ENCODE assay signal across 24 mouse cellular contexts in genomic region chr8:112747296-112747695, GRCm38 (mm10).
DNase-seq lines count a peak whose midpoint lies in the region; ATAC-seq and TF ChIP-seq lines count a peak whose summit lies in the region.
"Had no signal": no experiment of that assay in that cellular context is flagged by ENCODE, and none has a peak within 500 bp of the region (broad histone marks: within the 10 kb centered on the region; RNA-seq: fewer than 3 reads in every experiment).

No protein-coding gene starts in this region.

- peak; percentile 82 for ATAC-seq in frontal cortex, adult (ENCODE audit: low TSS enrichment)
- no peak for ATAC-seq in hindbrain, embryonic 16.5 days
- no peak for ATAC-seq in hindbrain, embryonic 11.5 days (ENCODE audit: low FRiP score)
- no peak for ATAC-seq in midbrain, postnatal 0 days (ENCODE audit: low FRiP score)
- ATAC-seq in midbrain, embryonic 14.5 days (ENCODE audit: low FRiP score, low TSS enrichment) = no peak
- ATAC-seq: activated CD4-positive, CD25-positive, alpha-beta regulatory T cell, adult 4 months; forebrain, embryonic 13.5 days; forebrain, embryonic 16.5 days; intestine, embryonic 15.5 days had no signal

- 86% methylated on average over 5 of the region's 5 CpGs for WGBS in hindbrain, embryonic 16.5 days
- 93% methylated on average over 5 of the region's 5 CpGs for WGBS in hindbrain, embryonic 11.5 days
- 75% methylated on average over 5 of the region's 5 CpGs for WGBS in midbrain, postnatal 0 days
- WGBS in midbrain, embryonic 14.5 days = 82% methylated on average over 5 of the region's 5 CpGs

- no peak for DNase-seq in frontal cortex, postnatal 25 days (ENCODE audit: low spot score in 2 of 2)
- no peak for DNase-seq in hindbrain, embryonic 11.5 days (ENCODE audit: low spot score)
- DNase-seq in midbrain, postnatal 0 days (ENCODE audit: low spot score) = no peak
- no peak for DNase-seq in midbrain, embryonic 14.5 days
- DNase-seq in right cerebral cortex, adult 2 months (ENCODE audit: low spot score in 2 of 2) = peak; percentile 16 to 29
- no peak for DNase-seq in right cerebral cortex, postnatal 10 days (ENCODE audit: low spot score in 2 of 2)
- DNase-seq: adrenal gland, adult 8-10 months; adrenal gland, postnatal 25 days; cerebellum, adult 18-20 months; cerebellum, adult 9-10 months; cerebellum, postnatal 14 days; gastrocnemius, postnatal 36 days; heart, adult 2 months; heart, postnatal 14 days; heart, postnatal 4 days had no signal

- H3K36me3 ChIP-seq in hindbrain, embryonic 16.5 days (ENCODE audit: control insufficient read depth, insufficient read depth, low read length) = no peaks in the 10 kb centered on the region
- no peaks in the 10 kb centered on the region for H3K36me3 ChIP-seq in hindbrain, embryonic 11.5 days (ENCODE audit: control insufficient read depth, insufficient read depth, low read length)
- no peaks in the 10 kb centered on the region for H3K36me3 ChIP-seq in midbrain, postnatal 0 days (ENCODE audit: insufficient read depth, low read length)
- no peaks in the 10 kb centered on the region for H3K36me3 ChIP-seq in midbrain, embryonic 14.5 days (ENCODE audit: control insufficient read depth, insufficient read depth, low read length)
- H3K36me3 ChIP-seq: forebrain, embryonic 10.5 days; heart, embryonic 10.5 days; heart, embryonic 13.5 days; intestine, embryonic 15.5 days had no signal

- H3K27me3 ChIP-seq in hindbrain, embryonic 16.5 days (replicated peaks; ENCODE audit: control insufficient read depth, insufficient read depth, low read length) = no peaks in the 10 kb centered on the region
- no peaks in the 10 kb centered on the region for H3K27me3 ChIP-seq in hindbrain, embryonic 11.5 days (ENCODE audit: control insufficient read depth, insufficient read depth, low read length)
- no peaks in the 10 kb centered on the region for H3K27me3 ChIP-seq in midbrain, postnatal 0 days (ENCODE audit: insufficient read depth, low read length)
- H3K27me3 ChIP-seq in midbrain, embryonic 14.5 days (ENCODE audit: control insufficient read depth, insufficient read depth, low read length) = no peaks in the 10 kb centered on the region
- H3K27me3 ChIP-seq: forebrain, embryonic 13.5 days; heart, embryonic 13.5 days; intestine, embryonic 15.5 days had no signal

- no peaks in the 10 kb centered on the region for H3K9me3 ChIP-seq in hindbrain, embryonic 16.5 days (ENCODE audit: control insufficient read depth, low read length)
- H3K9me3 ChIP-seq in hindbrain, embryonic 11.5 days (ENCODE audit: control insufficient read depth, low read length) = no peaks in the 10 kb centered on the region
- no peaks in the 10 kb centered on the region for H3K9me3 ChIP-seq in midbrain, postnatal 0 days (ENCODE audit: low read length)
- H3K9me3 ChIP-seq in midbrain, embryonic 14.5 days (ENCODE audit: control insufficient read depth, low read length) = no peaks in the 10 kb centered on the region
- H3K9me3 ChIP-seq: forebrain, embryonic 10.5 days; forebrain, embryonic 13.5 days; heart, embryonic 10.5 days; heart, embryonic 13.5 days; intestine, embryonic 15.5 days had no signal

- no peak overlapping the region for H3K4me2 ChIP-seq in hindbrain, embryonic 16.5 days (ENCODE audit: low read length)
- H3K4me2 ChIP-seq in hindbrain, embryonic 11.5 days (replicated peaks; ENCODE audit: low read depth, low read length) = no peak overlapping the region
- no peak overlapping the region for H3K4me2 ChIP-seq in midbrain, postnatal 0 days (ENCODE audit: low read depth, low read length, poor library complexity, severe bottlenecking)
- no peak overlapping the region for H3K4me2 ChIP-seq in midbrain, embryonic 14.5 days (ENCODE audit: low read length)
- H3K4me2 ChIP-seq: forebrain, embryonic 13.5 days; heart, embryonic 13.5 days; intestine, embryonic 15.5 days had no signal

- 0 out of 2 replicates have a peak overlapping the region, but pooled peaks have one; percentile 17 for H3K27ac ChIP-seq in hindbrain, embryonic 16.5 days (ENCODE audit: low read depth, low read length)
- no peak overlapping the region for H3K27ac ChIP-seq in hindbrain, embryonic 11.5 days (ENCODE audit: low read depth, low read length)
- H3K27ac ChIP-seq in midbrain, postnatal 0 days (ENCODE audit: low read depth, low read length) = peak overlapping the region; percentile 43; the same call in 1 of the 2 replicates
- no peak overlapping the region for H3K27ac ChIP-seq in midbrain, embryonic 14.5 days (replicated peaks; ENCODE audit: low read depth, low read length)
- H3K27ac ChIP-seq: forebrain, embryonic 10.5 days; forebrain, embryonic 13.5 days; heart, adult 2 months; heart, embryonic 10.5 days; heart, embryonic 13.5 days; intestine, embryonic 15.5 days had no signal

- H3K4me1 ChIP-seq in hindbrain, embryonic 16.5 days (ENCODE audit: control insufficient read depth, insufficient read depth, low read depth, low read length) = no peaks in the 10 kb centered on the region
- no peaks in the 10 kb centered on the region for H3K4me1 ChIP-seq in hindbrain, embryonic 11.5 days (replicated peaks; ENCODE audit: control insufficient read depth, insufficient read depth, low read length)
- H3K4me1 ChIP-seq in midbrain, postnatal 0 days (ENCODE audit: insufficient read depth, low read length) = no peaks in the 10 kb centered on the region
- H3K4me1 ChIP-seq in midbrain, embryonic 14.5 days (ENCODE audit: control insufficient read depth, insufficient read depth, low read length) = no peaks in the 10 kb centered on the region
- H3K4me1 ChIP-seq: forebrain, embryonic 10.5 days; forebrain, embryonic 13.5 days; heart, embryonic 10.5 days; heart, embryonic 13.5 days; intestine, embryonic 15.5 days had no signal

- TF ChIP-seq CTCF in midbrain, postnatal 0 days (IDR thresholded peaks at IDR 0.05) = no peak

- H3K9ac ChIP-seq in hindbrain, embryonic 16.5 days (ENCODE audit: low read depth, low read length) = no peak overlapping the region
- H3K9ac ChIP-seq in hindbrain, embryonic 11.5 days (ENCODE audit: low read depth, low read length) = no peak overlapping the region
- no peak overlapping the region for H3K9ac ChIP-seq in midbrain, postnatal 0 days (replicated peaks; ENCODE audit: low read length, poor library complexity, severe bottlenecking)
- no peak overlapping the region for H3K9ac ChIP-seq in midbrain, embryonic 14.5 days (replicated peaks; ENCODE audit: low read length)
- H3K9ac ChIP-seq: forebrain, embryonic 13.5 days; heart, embryonic 13.5 days; intestine, embryonic 15.5 days had no signal

- H3K4me3 ChIP-seq in hindbrain, embryonic 16.5 days (ENCODE audit: low read length) = no peak overlapping the region
- H3K4me3 ChIP-seq in hindbrain, embryonic 11.5 days (ENCODE audit: low read depth, low read length) = no peak overlapping the region
- no peak overlapping the region for H3K4me3 ChIP-seq in midbrain, postnatal 0 days (ENCODE audit: low read depth, low read length)
- no peak overlapping the region for H3K4me3 ChIP-seq in midbrain, embryonic 14.5 days (replicated peaks; ENCODE audit: low read depth, low read length)
- H3K4me3 ChIP-seq: forebrain, embryonic 10.5 days; forebrain, embryonic 13.5 days; heart, adult 2 months; heart, embryonic 10.5 days; heart, embryonic 13.5 days; intestine, embryonic 15.5 days had no signal

Comparison
In these comparisons a context has a peak if more than half of its experiments do, and no peak if none do; other contexts are left out.
1. DNase-seq: peak in right cerebral cortex, adult 2 months (2 of 2); none in frontal cortex, postnatal 25 days (0 of 2), hindbrain, embryonic 11.5 days (single experiment), midbrain, postnatal 0 days (single experiment), midbrain, embryonic 14.5 days (single experiment) and right cerebral cortex, postnatal 10 days (0 of 2).
2. H3K27ac ChIP-seq: peak in hindbrain, embryonic 16.5 days (single experiment) and midbrain, postnatal 0 days (single experiment); none in hindbrain, embryonic 11.5 days (single experiment) and midbrain, embryonic 14.5 days (single experiment).